Mouse (Mus musculus) left cerebral cortex, adult 8-10 months (tissue): Measurements from ENCODE around the gene Plekhh2. TPM values are rescaled to one million over a fixed set of nuclear protein-coding genes. Genes with fewer than 3 reads are reported as not detected.

Experiments used
- DNase-seq, 2 experiments: peaks; one replicate each; pipeline ENCODE4 v3.0.0; 2022; ENCODE audit warnings: low spot score in 2 of 2
- total RNA-seq, 4 experiments: library from RNA; stranded (reverse); gene quantifications; 2 replicates each; pipeline ENCODE4 v1.2.4; 2022

Plekhh2 gene
- 1 to 10 TPM; 5.0 to 6.0 (median 6.0) TPM for total RNA-seq

DNA sequence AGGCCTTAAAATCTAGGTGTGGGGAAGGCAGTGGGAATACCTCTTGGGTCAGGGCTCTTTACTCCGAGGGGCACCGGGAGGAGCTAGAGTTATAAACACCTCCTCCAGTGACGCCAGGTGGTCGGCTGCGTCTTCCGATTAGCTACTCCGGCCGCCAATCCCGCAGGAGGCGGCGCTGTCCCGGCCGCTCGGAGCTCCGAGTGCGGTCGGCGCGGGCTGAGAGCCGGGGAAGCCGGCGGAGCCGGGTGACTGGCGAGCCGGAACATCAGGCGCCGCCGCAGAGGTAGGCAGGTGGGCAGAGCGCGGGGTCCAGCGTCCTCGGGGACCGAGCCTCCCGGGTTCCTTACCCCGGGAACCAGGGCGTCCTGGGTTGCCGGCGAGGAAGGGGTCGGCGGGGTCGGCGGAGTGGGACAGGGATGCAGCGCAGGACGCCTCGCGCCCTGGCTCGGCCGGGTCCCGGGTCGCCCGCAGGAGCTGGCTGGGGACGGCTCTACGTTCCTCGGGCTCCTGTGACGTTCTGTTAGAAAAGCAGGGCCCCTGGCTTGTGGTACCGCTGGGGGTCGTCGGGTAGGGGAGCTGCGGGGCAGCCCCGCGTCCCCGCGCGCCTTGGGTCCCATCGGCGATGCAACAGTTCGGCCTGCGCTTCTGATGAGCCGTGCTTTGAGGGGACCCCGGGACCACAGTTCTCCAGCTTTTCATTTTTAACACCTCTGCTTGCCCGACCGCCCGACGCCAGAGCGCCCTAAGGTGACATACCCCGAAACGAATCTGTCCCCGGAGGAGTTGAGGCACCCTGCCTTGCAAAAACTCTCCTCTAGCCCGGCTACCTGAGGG, at the start of gene Plekhh2:
TSS of gene Plekhh2 (plus strand) at position 214 of the 834 bp plus-strand sequence.
- DNase-seq: peak; percentile 69 to 73

DNA sequence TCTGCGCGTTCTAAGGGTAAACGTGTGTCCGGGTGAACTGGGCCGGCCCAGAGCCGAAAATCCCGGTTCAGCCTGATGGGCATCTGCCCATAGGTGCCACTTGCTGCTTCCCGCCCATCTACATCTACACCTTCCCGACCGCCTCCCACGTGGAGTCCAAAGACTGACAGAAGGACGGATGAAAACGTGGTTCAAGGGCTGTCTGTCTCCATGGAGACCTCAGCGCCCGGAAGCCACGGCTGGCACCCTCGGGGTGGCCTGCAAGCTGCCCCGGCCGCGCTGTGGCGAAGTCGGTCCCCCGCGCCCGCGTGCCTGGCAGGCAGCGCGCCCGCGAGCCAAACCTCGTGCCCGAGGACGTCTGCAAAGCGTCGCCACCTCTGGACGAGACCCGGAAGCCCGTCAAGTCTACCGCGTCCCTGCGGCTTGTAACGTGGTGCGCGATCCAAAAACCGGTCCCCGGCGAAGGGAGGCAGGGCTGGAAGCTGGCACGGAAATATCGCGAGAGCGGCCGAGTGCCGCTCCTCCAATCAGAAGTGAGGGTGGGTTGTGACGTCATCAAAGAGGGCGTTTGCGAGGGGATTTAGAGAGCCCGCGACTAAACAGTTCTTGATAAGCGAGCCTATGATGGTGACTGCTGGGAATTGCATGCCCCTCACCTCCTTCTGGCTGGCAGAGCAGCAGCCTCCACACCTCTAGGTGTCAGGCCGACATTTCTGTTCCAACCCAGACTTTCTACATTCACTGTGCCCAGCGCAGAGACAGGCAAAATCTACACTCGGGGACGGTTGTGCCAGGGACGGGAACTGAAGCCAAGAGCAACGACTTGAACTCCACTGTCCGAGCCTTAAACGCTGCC, 45.7 kb upstream of the Plekhh2 start, which contains the start of gene Thada:
TSS of gene Thada (minus strand) at position 453 of the 856 bp plus-strand sequence.
- peak; percentile 95 to 98 for DNase-seq

DNA sequence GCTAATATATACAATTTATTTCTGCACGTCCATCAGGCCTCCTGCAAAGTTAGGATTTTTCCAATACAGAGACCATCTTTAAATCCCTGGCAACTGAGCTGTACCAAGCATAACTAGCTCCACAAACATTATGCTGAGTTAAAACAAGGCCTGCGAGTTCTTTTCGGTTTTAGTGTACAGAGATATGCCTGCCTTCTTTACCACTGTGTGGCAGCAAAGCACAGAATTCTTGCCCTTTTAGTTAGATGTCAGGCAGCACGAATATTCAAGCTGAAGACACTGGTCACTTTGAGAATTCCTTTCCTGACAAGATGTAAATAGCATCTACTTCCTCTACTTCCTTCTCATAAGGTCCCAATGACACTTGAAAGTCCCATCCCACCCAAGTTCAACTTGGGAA, 37.4 kb upstream of the Plekhh2 start:
- DNase-seq: no peak

DNA sequence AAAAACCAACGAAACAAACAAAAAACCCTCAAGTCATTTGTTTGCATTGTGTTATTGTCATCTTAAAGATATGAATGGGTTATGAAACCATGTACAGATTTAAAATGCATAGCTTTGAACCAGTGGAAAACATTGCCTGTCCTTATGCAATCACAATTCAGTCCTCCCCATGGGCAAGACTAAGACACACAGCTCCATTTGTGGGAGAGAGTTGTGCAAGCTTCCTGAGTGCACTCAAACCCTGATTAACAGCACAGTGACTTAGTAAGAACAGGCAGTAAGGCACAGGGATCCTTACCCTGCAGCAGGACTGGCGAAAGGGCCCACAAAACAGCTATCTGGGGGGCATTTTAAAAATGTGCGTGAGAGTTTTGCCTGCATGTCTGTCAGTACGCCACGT, 34.5 kb upstream of the Plekhh2 start:
- no peak for DNase-seq

DNA sequence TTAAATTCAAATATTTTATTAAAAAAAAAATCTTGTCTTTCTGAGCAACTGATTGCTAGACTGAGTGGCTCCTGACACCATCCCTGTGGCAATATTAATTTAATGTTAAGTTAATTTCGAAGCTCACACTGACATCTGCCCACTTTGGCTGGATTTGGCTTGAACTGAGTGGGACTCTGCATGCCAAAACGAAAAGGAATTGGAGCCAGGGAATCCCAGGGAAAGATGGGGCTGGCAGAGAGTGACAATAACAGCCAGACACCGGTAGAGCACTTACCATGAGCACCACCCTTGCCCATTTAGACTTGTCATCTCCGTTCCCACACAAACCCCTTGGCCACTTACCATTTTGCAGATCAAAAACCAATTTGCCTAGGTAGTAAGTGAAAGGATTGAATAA, 33.4 kb upstream of the Plekhh2 start:
- no peak for DNase-seq

- DNase-seq: no peak
Measured at GRCm38 (mm10) chr17:84480464-84481355, 31.0 kb upstream of the Plekhh2 start.

DNA sequence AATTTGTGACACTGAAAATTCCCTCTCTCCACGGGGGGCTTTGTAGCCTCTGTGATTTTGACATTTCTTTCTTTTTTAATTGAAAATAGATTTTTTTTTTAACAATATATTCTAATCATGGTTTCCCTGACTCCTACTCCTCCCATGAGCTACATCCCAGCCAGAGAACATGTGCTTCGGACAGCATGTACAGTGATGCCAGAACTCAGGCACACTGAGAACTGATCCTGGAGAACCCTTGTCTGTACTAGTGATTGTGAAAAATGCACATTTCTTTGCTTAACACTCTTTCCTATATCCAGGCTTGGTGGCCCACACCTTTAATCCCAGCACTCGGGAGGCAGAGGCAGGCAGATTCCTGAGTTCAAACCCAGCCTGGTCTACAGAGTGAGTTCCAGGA, 28.9 kb upstream of the Plekhh2 start:
- DNase-seq: no peak

GRCm38 (mm10) chr17:84483673-84484320, 27.9 kb upstream of the Plekhh2 start:
- DNase-seq: no peak

DNA sequence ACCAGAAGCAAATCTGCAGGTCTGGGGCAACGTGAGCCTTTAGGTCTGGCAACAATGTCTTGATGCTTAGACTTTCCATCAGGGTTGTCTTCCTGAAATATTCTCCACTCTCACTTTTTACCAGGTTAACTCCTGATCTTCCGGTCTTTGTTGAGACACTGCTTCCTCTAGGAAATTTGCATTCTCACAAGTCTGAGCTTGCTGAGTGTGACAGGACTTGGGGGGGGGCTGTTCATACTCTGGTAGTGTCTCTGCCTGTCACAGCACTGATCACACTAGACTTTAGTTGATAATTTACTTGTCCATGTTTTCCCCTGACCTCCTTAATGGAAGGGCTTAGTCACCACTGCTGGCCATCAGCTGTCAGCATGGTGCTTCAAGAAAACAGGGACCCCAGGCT, 24.3 kb upstream of the Plekhh2 start:
- DNase-seq: no peak

DNA sequence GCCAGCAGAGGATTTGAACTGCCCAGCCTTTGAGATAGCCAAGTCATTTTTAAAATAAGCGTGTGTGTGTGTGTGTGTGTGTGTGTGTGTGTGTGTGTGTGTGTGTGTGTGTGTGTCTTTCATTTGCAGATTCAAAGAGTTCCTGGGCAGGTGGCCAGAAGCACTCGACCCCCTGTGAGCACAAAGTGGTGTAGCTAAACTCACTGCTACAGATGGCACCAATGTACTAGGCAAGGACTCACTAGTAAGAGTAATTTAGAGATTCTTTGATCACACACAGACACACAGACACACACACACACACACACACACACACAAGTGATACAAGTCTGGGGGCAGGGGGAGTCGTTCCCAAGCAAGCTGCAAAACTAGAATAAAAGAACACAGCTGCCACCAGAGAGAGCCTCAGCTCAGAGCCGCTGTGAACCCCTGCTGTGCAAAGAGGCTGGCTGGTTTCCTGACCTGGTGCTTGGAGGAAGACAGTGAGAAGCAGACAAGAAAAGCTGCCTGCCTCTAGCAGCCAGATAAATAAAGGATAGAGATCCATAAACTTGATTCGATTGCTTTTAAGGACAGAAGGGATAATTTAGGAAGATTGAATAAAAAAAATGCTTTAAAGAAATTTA, 19.3 kb upstream of the Plekhh2 start:
- DNase-seq: no peak

DNA sequence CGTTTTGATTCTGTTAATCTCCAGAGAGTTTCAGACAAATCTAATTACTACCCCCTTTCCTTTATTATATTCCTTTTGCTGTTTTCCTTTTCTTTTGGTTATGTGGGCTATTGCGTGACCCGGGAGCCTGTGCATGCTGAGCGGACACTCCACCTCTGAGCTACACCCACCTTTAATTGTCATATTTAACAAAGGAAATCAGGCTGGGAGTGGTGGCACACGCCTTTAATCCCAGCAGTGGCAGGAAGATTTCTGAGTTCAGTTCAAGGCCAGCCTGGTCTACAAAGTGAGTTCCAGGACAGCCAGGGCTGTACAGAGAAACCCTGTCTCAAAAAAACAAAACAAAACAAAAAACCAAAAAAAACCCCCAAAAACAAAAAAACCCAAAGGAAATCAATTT, 14.7 kb upstream of the Plekhh2 start:
- DNase-seq: no peak

DNA sequence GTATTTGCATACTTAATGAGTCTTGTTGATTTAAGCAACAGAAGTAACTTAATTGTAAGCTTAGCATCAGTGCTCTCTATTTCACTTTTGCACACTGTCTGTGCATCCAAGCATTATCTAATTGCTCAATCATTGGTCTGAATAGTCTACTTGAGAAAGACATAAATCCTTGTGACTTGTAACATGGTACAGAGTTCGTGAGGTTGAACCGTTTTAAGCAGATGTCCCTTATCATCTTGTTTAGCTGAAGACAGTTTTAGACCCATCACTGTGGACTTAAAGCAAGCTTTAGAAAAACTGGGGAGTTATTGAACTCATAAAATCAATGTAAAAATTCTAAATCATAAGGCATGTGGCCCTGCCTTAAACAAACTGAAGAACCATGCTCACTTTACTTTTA, 14.1 kb upstream of the Plekhh2 start:
- DNase-seq: no peak

GRCm38 (mm10) chr17:84497972-84498604, 13.6 kb upstream of the Plekhh2 start:
- DNase-seq: no peak

GRCm38 (mm10) chr17:84498639-84499038, 13.1 kb upstream of the Plekhh2 start:
- DNase-seq: no peak

- DNase-seq: no peak
Measured at GRCm38 (mm10) chr17:84502341-84502740, 9.4 kb upstream of the Plekhh2 start.

DNA sequence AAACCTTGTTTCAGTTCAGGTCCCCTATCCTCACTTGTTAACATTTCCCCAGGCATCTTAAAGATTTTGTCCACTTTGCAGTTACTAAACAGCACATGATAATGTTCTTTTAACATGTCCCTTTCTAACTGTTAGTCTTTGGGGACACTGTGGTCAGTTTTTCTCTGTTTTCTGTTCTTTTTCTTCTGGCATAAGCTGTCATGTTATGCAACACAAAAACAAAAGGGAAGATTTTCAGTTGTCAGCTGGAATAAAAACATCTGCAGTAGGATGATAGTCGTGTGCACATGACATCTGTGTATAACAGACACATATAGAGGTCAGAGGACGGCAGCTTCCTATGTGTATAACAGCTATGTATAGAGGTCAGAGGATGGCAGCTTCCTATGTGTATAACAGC, 5.8 kb upstream of the Plekhh2 start:
- no peak for DNase-seq

GRCm38 (mm10) chr17:84508736-84509135, 3.0 kb upstream of the Plekhh2 start:
- DNase-seq: no peak

- DNase-seq: peak in 1 of 2 experiments; percentile 14
Measured at GRCm38 (mm10) chr17:84509176-84509575, 2.5 kb upstream of the Plekhh2 start.

GRCm38 (mm10) chr17:84510355-84510754, 1.3 kb upstream of the Plekhh2 start:
- peak in 1 of 2 experiments; percentile 82 for DNase-seq
